Mouse (Mus musculus): ENCODE measurements around the gene Gm10277. TPM values are rescaled to one million over a fixed set of nuclear protein-coding genes. Genes with fewer than 3 reads are reported as not detected.

Gm10277 gene
- polyA plus RNA-seq, 1 experiment = not detected

- no peak for TF ChIP-seq CTCF (conservative IDR thresholded peaks at IDR 0.05; ENCODE audit: insufficient read depth, insufficient read length, low read depth, low read length)
- no peak for TF ChIP-seq POLR2A (IDR thresholded peaks at IDR 0.05; ENCODE audit: low read depth, low read length)
- H3K4me1 ChIP-seq (ENCODE audit: control insufficient read depth, insufficient read depth, low read length) = peaks cover 36% of the 10 kb centered on the region
- no peak overlapping the region for H3K4me3 ChIP-seq (ENCODE audit: insufficient read depth, low read depth, low read length)
- DNase-seq = peak; percentile 62
- H3K36me3 ChIP-seq (ENCODE audit: control insufficient read depth, insufficient read depth, low read length) = no peaks in the 10 kb centered on the region
- H3K27me3 ChIP-seq (replicated peaks; ENCODE audit: control insufficient read depth, insufficient read depth, low read length) = no peaks in the 10 kb centered on the region
- 25% methylated on average over 8 of the region's 8 CpGs for WGBS
- peak overlapping the region; percentile 84 for H3K27ac ChIP-seq (ENCODE audit: insufficient read depth, low read depth, low read length)
Measured at GRCm38 (mm10) chr11:77791241-77791727, 3.7 kb upstream of the Gm10277 start.

GRCm38 (mm10) chr11:77790286-77790685 lies 2.7 kb upstream of the Gm10277 start:
- H3K36me3 ChIP-seq (ENCODE audit: control insufficient read depth, insufficient read depth, low read length) = no peaks in the 10 kb centered on the region
- TF ChIP-seq POLR2A (IDR thresholded peaks at IDR 0.05; ENCODE audit: low read depth, low read length) = no peak
- no peak for TF ChIP-seq CTCF (conservative IDR thresholded peaks at IDR 0.05; ENCODE audit: insufficient read depth, insufficient read length, low read depth, low read length)
- DNase-seq = no peak
- WGBS = 34% methylated on average over 9 of the region's 9 CpGs
- H3K4me3 ChIP-seq (ENCODE audit: insufficient read depth, low read depth, low read length) = no peak overlapping the region
- H3K27ac ChIP-seq (ENCODE audit: insufficient read depth, low read depth, low read length) = peak overlapping the region; percentile 84
- peaks cover 46% of the 10 kb centered on the region for H3K4me1 ChIP-seq (ENCODE audit: control insufficient read depth, insufficient read depth, low read length)
- H3K27me3 ChIP-seq (replicated peaks; ENCODE audit: control insufficient read depth, insufficient read depth, low read length) = no peaks in the 10 kb centered on the region

GRCm38 (mm10) chr11:77789512-77789911 lies 2.0 kb upstream of the Gm10277 start:
- peaks cover 53% of the 10 kb centered on the region for H3K4me1 ChIP-seq (ENCODE audit: control insufficient read depth, insufficient read depth, low read length)
- H3K4me3 ChIP-seq (ENCODE audit: insufficient read depth, low read depth, low read length) = no peak overlapping the region
- no peaks in the 10 kb centered on the region for H3K27me3 ChIP-seq (replicated peaks; ENCODE audit: control insufficient read depth, insufficient read depth, low read length)
- H3K27ac ChIP-seq (ENCODE audit: insufficient read depth, low read depth, low read length) = peak overlapping the region; percentile 19; the same call in 1 of the 2 replicates
- no peaks in the 10 kb centered on the region for H3K36me3 ChIP-seq (ENCODE audit: control insufficient read depth, insufficient read depth, low read length)
- 78% methylated on average over 5 of the region's 5 CpGs for WGBS
- no peak for TF ChIP-seq POLR2A (IDR thresholded peaks at IDR 0.05; ENCODE audit: low read depth, low read length)
- TF ChIP-seq CTCF (conservative IDR thresholded peaks at IDR 0.05; ENCODE audit: insufficient read depth, insufficient read length, low read depth, low read length) = no peak
- no peak for DNase-seq

- Histone ChIP-seq H3K4me3 (ENCODE audit: insufficient read depth, low read depth, low read length) (peak overlapping the region; percentile 6), H3K27me3 (replicated peaks; ENCODE audit: control insufficient read depth, insufficient read depth, low read length) (no peaks in the 10 kb centered on the region), H3K36me3 (ENCODE audit: control insufficient read depth, insufficient read depth, low read length) (no peaks in the 10 kb centered on the region), H3K4me1 (ENCODE audit: control insufficient read depth, insufficient read depth, low read length) (peaks cover 73% of the 10 kb centered on the region), H3K27ac (ENCODE audit: insufficient read depth, low read depth, low read length) (peak overlapping the region; percentile 98)
- no peak for TF ChIP-seq CTCF (conservative IDR thresholded peaks at IDR 0.05; ENCODE audit: insufficient read depth, insufficient read length, low read depth, low read length)
- TF ChIP-seq POLR2A (IDR thresholded peaks at IDR 0.05; ENCODE audit: low read depth, low read length) = peak; percentile 24
- 4% methylated on average over 7 of the region's 7 CpGs for WGBS
- peak; percentile 92 for DNase-seq
Measured at GRCm38 (mm10) chr11:77785768-77786561, 1.6 kb downstream of the Gm10277 start.

GRCm38 (mm10) chr11:77785396-77785767 lies 2.2 kb downstream of the Gm10277 start:
- H3K36me3 ChIP-seq (ENCODE audit: control insufficient read depth, insufficient read depth, low read length) = no peaks in the 10 kb centered on the region
- DNase-seq = peak; percentile 63
- 8% methylated on average over 5 of the region's 5 CpGs for WGBS
- H3K27ac ChIP-seq (ENCODE audit: insufficient read depth, low read depth, low read length) = peak overlapping the region; percentile 98
- no peak for TF ChIP-seq CTCF (conservative IDR thresholded peaks at IDR 0.05; ENCODE audit: insufficient read depth, insufficient read length, low read depth, low read length)
- no peak for TF ChIP-seq POLR2A (IDR thresholded peaks at IDR 0.05; ENCODE audit: low read depth, low read length)
- peaks cover 71% of the 10 kb centered on the region for H3K4me1 ChIP-seq (ENCODE audit: control insufficient read depth, insufficient read depth, low read length)
- H3K27me3 ChIP-seq (replicated peaks; ENCODE audit: control insufficient read depth, insufficient read depth, low read length) = no peaks in the 10 kb centered on the region
- peak overlapping the region; percentile 6 for H3K4me3 ChIP-seq (ENCODE audit: insufficient read depth, low read depth, low read length)

GRCm38 (mm10) chr11:77784894-77785293 lies 2.7 kb downstream of the Gm10277 start:
- TF ChIP-seq POLR2A (IDR thresholded peaks at IDR 0.05; ENCODE audit: low read depth, low read length) = no peak
- no peak for TF ChIP-seq CTCF (conservative IDR thresholded peaks at IDR 0.05; ENCODE audit: insufficient read depth, insufficient read length, low read depth, low read length)
- 60% methylated on average over 9 of the region's 9 CpGs for WGBS
- Histone ChIP-seq H3K27ac (ENCODE audit: insufficient read depth, low read depth, low read length) (peak overlapping the region; percentile 98), H3K4me1 (ENCODE audit: control insufficient read depth, insufficient read depth, low read length) (peaks cover 68% of the 10 kb centered on the region), H3K27me3 (replicated peaks; ENCODE audit: control insufficient read depth, insufficient read depth, low read length) (no peaks in the 10 kb centered on the region), H3K36me3 (ENCODE audit: control insufficient read depth, insufficient read depth, low read length) (no peaks in the 10 kb centered on the region), H3K4me3 (ENCODE audit: insufficient read depth, low read depth, low read length) (no peak overlapping the region)
- no peak for DNase-seq

Measured in kidney, adult 2 months (tissue).